Mouse (Mus musculus): ENCODE measurements around the gene Nccrp1. TPM values are rescaled to one million over a fixed set of nuclear protein-coding genes. Genes with fewer than 3 reads are reported as not detected.
A peak's percentile ranks its signal among the peaks of the same experiment; 100 is the strongest.

Gene Nccrp1
- polyA plus RNA-seq, 1 experiment from 2014 or later: not detected

DNA sequence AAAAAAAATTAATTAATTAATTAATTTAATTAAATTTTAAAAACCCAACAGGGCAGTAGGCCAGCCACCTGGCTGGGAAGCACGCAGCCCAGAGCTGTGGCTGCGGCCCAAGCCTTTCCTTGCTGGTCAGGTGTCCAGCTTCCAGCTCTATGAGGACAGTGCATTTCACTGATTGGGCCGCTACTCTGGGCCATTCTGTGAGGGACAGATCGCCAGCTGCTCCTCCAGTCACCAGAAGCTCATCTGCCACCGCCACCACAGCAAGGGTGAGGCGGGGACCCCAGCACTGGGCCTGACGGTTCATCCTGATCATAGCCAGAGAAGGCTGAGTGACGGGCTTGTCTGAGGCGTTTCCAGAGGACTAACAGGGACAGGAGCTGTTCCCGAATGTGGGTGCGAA is 14.9 kb upstream of the Nccrp1 start:
- Histone ChIP-seq H3K36me3 (ENCODE audit: control insufficient read depth, insufficient read depth) (peaks cover 42% of the 10 kb centered on the region), H3K27ac (ENCODE audit: low read length) (no peak overlapping the region), H3K9me3 (replicated peaks; ENCODE audit: control insufficient read depth, low read length) (no peaks in the 10 kb centered on the region), H3K4me2 (ENCODE audit: low read depth, low read length) (no peak overlapping the region), H3K27me3 (ENCODE audit: control insufficient read depth, insufficient read depth, low read depth, low read length) (no peaks in the 10 kb centered on the region), H3K4me3 (ENCODE audit: low read depth, low read length) (no peak overlapping the region), H3K4me1 (ENCODE audit: control insufficient read depth, low read depth, low read length) (peaks cover 4% of the 10 kb centered on the region; the same call in 1 of the 2 replicates), H3K9ac (ENCODE audit: low read depth, low read length) (no peak overlapping the region)
- no peak for ATAC-seq (ENCODE audit: low read depth)
- 87% methylated on average over 11 of the region's 11 CpGs for WGBS (ENCODE audit: insufficient replicate concordance)

DNA sequence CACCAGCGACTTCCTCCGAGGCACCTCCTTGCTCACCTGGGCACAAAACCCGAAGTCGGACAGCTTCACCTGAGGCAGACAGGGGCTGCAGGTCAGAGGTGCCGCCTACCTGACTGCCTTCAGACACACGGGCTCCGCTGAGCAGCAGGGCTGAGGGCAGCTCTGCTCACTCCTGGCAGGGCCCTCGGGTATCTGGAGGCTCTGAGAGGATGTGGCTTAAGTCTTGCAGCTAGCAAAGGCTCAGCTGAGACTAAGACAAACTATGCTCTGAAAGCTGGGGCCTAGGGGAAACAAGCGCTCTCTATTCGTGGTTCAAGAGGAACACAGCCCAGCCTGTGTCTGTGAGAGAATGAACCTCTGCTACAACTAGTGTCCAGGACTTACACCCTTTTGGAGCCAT is 13.8 kb upstream of the Nccrp1 start:
- H3K36me3 ChIP-seq (ENCODE audit: control insufficient read depth, insufficient read depth): peaks cover 33% of the 10 kb centered on the region
- H3K4me1 ChIP-seq (ENCODE audit: control insufficient read depth, low read depth, low read length): peaks cover 4% of the 10 kb centered on the region; the same call in 1 of the 2 replicates
- H3K9me3 ChIP-seq (replicated peaks; ENCODE audit: control insufficient read depth, low read length): no peaks in the 10 kb centered on the region
- no peak overlapping the region for H3K4me2 ChIP-seq (ENCODE audit: low read depth, low read length)
- H3K4me3 ChIP-seq (ENCODE audit: low read depth, low read length): no peak overlapping the region
- H3K9ac ChIP-seq (ENCODE audit: low read depth, low read length): no peak overlapping the region
- no peaks in the 10 kb centered on the region for H3K27me3 ChIP-seq (ENCODE audit: control insufficient read depth, insufficient read depth, low read depth, low read length)
- 78% methylated on average over 10 of the region's 10 CpGs for WGBS (ENCODE audit: insufficient replicate concordance)
- H3K27ac ChIP-seq (ENCODE audit: low read length): no peak overlapping the region
- no peak for ATAC-seq (ENCODE audit: low read depth)

DNA sequence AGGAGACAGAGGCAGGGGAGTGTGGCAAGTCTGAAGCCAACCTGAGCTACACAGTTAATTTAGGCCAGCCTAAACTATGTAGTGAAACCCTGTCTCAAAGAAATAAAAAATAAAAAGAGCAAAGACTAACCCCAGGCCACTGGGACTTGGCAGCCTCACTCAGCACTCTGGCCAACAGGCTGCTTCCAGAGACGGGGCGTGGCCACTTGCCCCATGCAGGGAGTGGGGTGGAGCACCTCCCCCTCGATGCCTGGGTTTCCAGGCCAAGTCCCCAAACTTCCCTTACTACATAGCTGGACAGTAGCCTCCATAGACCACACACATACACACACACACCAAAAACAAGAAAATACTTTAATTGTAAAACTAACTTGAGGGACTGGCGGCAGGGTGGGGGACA is 11.4 kb upstream of the Nccrp1 start:
- no peak for ATAC-seq (ENCODE audit: low read depth)
- Histone ChIP-seq H3K9me3 (replicated peaks; ENCODE audit: control insufficient read depth, low read length) (no peaks in the 10 kb centered on the region), H3K4me1 (ENCODE audit: control insufficient read depth, low read depth, low read length) (peaks cover 4% of the 10 kb centered on the region; the same call in 1 of the 2 replicates), H3K27ac (ENCODE audit: low read length) (no peak overlapping the region), H3K9ac (ENCODE audit: low read depth, low read length) (no peak overlapping the region), H3K36me3 (ENCODE audit: control insufficient read depth, insufficient read depth) (peaks cover 15% of the 10 kb centered on the region), H3K4me3 (ENCODE audit: low read depth, low read length) (no peak overlapping the region), H3K4me2 (ENCODE audit: low read depth, low read length) (no peak overlapping the region), H3K27me3 (ENCODE audit: control insufficient read depth, insufficient read depth, low read depth, low read length) (no peaks in the 10 kb centered on the region)
- WGBS (ENCODE audit: insufficient replicate concordance): 50% methylated on average over 4 of the region's 4 CpGs

DNA sequence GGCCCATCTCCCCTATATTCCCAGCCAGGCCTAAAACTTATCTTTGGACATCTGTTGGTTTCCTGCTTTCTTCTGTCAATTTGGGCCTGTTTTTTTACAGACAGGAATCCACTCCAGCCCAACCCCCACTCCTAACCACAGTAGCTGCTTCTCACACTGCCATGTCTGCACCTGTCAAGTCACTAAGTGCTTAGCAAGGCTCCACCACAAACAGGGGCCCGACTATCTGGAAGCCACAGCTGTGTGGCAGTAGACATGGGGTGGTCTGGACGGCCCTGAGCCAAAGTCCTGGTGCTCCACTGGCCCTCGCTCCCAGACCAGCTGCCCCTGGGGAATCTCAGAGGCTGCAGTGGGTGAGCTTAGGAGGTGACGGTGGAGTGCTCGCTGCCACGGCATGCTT is 10.7 kb upstream of the Nccrp1 start:
- Histone ChIP-seq H3K9ac (ENCODE audit: low read depth, low read length) (no peak overlapping the region), H3K27ac (ENCODE audit: low read length) (no peak overlapping the region), H3K4me1 (ENCODE audit: control insufficient read depth, low read depth, low read length) (peaks cover 4% of the 10 kb centered on the region; the same call in 1 of the 2 replicates), H3K27me3 (ENCODE audit: control insufficient read depth, insufficient read depth, low read depth, low read length) (no peaks in the 10 kb centered on the region), H3K4me3 (ENCODE audit: low read depth, low read length) (no peak overlapping the region), H3K9me3 (replicated peaks; ENCODE audit: control insufficient read depth, low read length) (no peaks in the 10 kb centered on the region), H3K4me2 (ENCODE audit: low read depth, low read length) (no peak overlapping the region), H3K36me3 (ENCODE audit: control insufficient read depth, insufficient read depth) (peaks cover 12% of the 10 kb centered on the region)
- 16% methylated on average over 6 of the region's 6 CpGs for WGBS (ENCODE audit: insufficient replicate concordance)
- no peak for ATAC-seq (ENCODE audit: low read depth)

DNA sequence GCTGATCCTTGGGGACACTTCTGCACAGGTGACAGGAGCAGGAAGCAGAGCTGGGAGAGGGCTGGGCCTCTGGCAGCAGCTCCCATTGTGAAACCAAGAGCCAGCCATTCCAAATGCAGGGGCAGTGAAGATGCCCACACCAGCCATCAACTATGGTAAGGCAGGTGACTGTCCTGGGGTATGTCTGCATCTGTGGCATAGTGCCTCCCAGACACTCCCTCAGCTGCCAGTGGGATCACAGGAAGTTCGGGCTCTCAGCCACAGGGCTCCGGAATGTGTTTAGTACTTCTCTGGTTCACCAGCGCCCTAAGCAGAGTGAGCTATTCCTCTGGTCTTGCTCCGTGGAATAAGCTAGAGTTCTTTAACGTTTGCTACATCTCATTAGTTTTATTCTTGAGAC is 10.0 kb upstream of the Nccrp1 start:
- WGBS (ENCODE audit: insufficient replicate concordance): 58% methylated on average over 5 of the region's 5 CpGs
- ATAC-seq (ENCODE audit: low read depth): no peak
- Histone ChIP-seq H3K4me1 (ENCODE audit: control insufficient read depth, low read depth, low read length) (peaks cover 4% of the 10 kb centered on the region; the same call in 1 of the 2 replicates), H3K9ac (ENCODE audit: low read depth, low read length) (no peak overlapping the region), H3K36me3 (ENCODE audit: control insufficient read depth, insufficient read depth) (peaks cover 12% of the 10 kb centered on the region), H3K9me3 (replicated peaks; ENCODE audit: control insufficient read depth, low read length) (no peaks in the 10 kb centered on the region), H3K27ac (ENCODE audit: low read length) (no peak overlapping the region), H3K4me2 (ENCODE audit: low read depth, low read length) (no peak overlapping the region), H3K27me3 (ENCODE audit: control insufficient read depth, insufficient read depth, low read depth, low read length) (no peaks in the 10 kb centered on the region), H3K4me3 (ENCODE audit: low read depth, low read length) (no peak overlapping the region)

DNA sequence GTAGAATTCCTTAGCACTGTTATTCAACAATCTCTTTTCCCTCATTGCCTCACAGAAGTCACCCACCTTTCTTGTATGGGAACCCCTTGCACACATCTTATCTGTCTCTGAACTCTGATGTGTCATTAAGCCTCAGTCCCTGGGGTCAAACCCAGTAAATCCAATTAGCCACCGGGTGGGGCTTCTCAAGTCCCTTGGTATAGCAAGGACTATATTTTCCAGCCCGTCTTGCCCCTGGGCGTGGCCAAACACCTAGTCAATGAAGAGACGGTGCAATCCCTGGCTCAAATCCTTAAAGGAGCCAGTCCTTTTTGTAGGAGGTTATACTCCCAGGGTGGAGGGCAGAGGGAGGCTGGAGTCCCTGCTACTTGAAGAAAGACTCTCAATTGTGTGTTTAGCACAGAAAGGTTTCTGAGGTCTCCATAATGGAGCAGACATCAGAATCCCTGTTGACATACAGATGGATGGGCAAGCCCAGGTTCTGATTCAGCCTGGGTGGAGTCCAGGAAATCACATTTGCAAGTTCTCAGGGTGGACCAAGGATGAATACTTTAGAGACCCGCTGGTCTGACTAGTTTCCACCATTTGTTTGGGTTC is 9.0 kb upstream of the Nccrp1 start:
- peaks cover 4% of the 10 kb centered on the region; the same call in 1 of the 2 replicates for H3K4me1 ChIP-seq (ENCODE audit: control insufficient read depth, low read depth, low read length)
- no peaks in the 10 kb centered on the region for H3K27me3 ChIP-seq (ENCODE audit: control insufficient read depth, insufficient read depth, low read depth, low read length)
- no peaks in the 10 kb centered on the region for H3K9me3 ChIP-seq (replicated peaks; ENCODE audit: control insufficient read depth, low read length)
- peaks cover 9% of the 10 kb centered on the region for H3K36me3 ChIP-seq (ENCODE audit: control insufficient read depth, insufficient read depth)
- no peak overlapping the region for H3K4me3 ChIP-seq (ENCODE audit: low read depth, low read length)
- no peak for ATAC-seq (ENCODE audit: low read depth)
- H3K4me2 ChIP-seq (ENCODE audit: low read depth, low read length): no peak overlapping the region
- H3K9ac ChIP-seq (ENCODE audit: low read depth, low read length): no peak overlapping the region
- no peak overlapping the region for H3K27ac ChIP-seq (ENCODE audit: low read length)
- WGBS (ENCODE audit: insufficient replicate concordance): 22% methylated on average over 5 of the region's 5 CpGs

DNA sequence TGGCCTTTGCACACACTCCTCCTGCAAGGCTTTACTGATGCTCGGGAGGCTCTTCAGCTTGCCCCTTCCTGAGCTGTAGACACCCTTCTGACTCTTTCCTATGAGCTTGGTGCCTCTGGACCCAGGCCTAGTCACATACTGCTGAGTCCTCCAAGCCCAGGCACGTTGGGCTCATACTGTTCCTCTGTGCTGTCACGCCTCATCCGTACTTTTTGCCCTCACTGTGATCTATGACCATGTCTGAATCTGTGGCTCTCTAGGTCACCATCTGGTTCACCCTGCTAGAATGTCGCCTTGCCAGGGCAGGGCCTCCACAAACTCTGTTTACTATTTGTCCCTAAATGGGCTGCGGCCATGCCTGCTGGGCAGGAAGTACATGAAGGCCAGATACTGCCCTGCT is 6.0 kb upstream of the Nccrp1 start:
- H3K4me1 ChIP-seq (ENCODE audit: control insufficient read depth, low read depth, low read length): peaks cover 4% of the 10 kb centered on the region; the same call in 1 of the 2 replicates
- no peak for ATAC-seq (ENCODE audit: low read depth)
- no peak overlapping the region for H3K27ac ChIP-seq (ENCODE audit: low read length)
- H3K9ac ChIP-seq (ENCODE audit: low read depth, low read length): no peak overlapping the region
- H3K27me3 ChIP-seq (ENCODE audit: control insufficient read depth, insufficient read depth, low read depth, low read length): no peaks in the 10 kb centered on the region
- no peak overlapping the region for H3K4me3 ChIP-seq (ENCODE audit: low read depth, low read length)
- no peak overlapping the region for H3K4me2 ChIP-seq (ENCODE audit: low read depth, low read length)
- WGBS (ENCODE audit: insufficient replicate concordance): 69% methylated on average over 6 of the region's 6 CpGs
- no peaks in the 10 kb centered on the region for H3K36me3 ChIP-seq (ENCODE audit: control insufficient read depth, insufficient read depth)
- H3K9me3 ChIP-seq (replicated peaks; ENCODE audit: control insufficient read depth, low read length): no peaks in the 10 kb centered on the region

DNA sequence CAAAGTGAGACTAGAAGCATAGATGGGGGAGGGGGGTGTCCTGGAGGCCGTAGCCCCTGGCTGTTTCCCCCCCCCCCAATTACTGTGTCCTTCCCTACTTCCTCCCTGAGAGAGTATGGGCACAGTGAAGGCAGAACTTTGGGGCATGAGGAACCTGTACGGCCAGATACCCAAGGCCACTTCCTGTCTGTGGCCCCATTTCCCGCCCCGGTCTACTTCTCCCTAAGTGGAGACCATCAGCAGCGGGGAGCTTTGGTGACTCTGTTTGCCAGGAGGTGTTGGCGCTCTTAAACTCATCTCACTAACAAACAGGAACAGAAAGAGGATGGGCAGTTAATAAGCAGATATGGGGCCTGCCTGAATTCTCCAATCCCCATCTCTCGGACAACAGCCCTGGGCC is 574 bp upstream of the Nccrp1 start:
- H3K4me2 ChIP-seq (ENCODE audit: low read depth, low read length): 0 out of 2 replicates have a peak overlapping the region, but pooled peaks have one; percentile 5
- WGBS (ENCODE audit: insufficient replicate concordance): 18% methylated on average over 7 of the region's 7 CpGs

DNA sequence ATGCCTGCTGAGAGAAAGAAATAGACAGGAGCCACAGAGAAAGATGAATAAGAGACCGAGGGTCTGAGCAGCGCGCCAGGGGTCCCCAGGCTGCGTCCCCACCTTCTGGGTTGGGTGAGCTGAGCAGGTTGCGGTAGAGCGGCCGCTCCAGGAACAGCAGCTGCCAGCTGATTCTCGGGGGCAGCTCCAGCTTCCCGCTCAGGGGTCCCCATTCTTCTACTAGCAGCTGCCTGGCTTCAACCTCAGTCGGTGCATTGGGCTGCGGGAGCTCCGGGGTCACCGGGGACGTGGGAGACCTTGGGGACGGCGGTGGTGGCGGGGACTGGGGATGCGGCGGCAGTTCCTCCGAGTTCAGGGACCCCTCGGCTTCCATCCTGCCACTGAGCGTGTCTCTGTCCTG is 405 bp downstream of the Nccrp1 start:
- Histone ChIP-seq H3K27ac (ENCODE audit: low read length) (no peak overlapping the region), H3K27me3 (ENCODE audit: control insufficient read depth, insufficient read depth, low read depth, low read length) (peaks cover 36% of the 10 kb centered on the region), H3K4me3 (ENCODE audit: low read depth, low read length) (0 out of 2 replicates have a peak overlapping the region, but pooled peaks have one; percentile 3), H3K9ac (ENCODE audit: low read depth, low read length) (no peak overlapping the region), H3K4me1 (ENCODE audit: control insufficient read depth, low read depth, low read length) (no peaks in the 10 kb centered on the region), H3K4me2 (ENCODE audit: low read depth, low read length) (peak overlapping the region; percentile 11; the same call in 1 of the 2 replicates), H3K9me3 (replicated peaks; ENCODE audit: control insufficient read depth, low read length) (no peaks in the 10 kb centered on the region), H3K36me3 (ENCODE audit: control insufficient read depth, insufficient read depth) (no peaks in the 10 kb centered on the region)
- no peak for ATAC-seq (ENCODE audit: low read depth)
- 2% methylated on average over 22 of the region's 22 CpGs for WGBS (ENCODE audit: insufficient replicate concordance)

More for the DNA sequence above, 574 bp upstream of the Nccrp1 start:
- no peaks in the 10 kb centered on the region for H3K36me3 ChIP-seq (ENCODE audit: control insufficient read depth, insufficient read depth)
- no peak for ATAC-seq (ENCODE audit: low read depth)
- H3K9me3 ChIP-seq (replicated peaks; ENCODE audit: control insufficient read depth, low read length): no peaks in the 10 kb centered on the region
- peaks cover 36% of the 10 kb centered on the region for H3K27me3 ChIP-seq (ENCODE audit: control insufficient read depth, insufficient read depth, low read depth, low read length)
- no peak overlapping the region for H3K9ac ChIP-seq (ENCODE audit: low read depth, low read length)
- H3K4me3 ChIP-seq (ENCODE audit: low read depth, low read length): no peak overlapping the region
- H3K4me1 ChIP-seq (ENCODE audit: control insufficient read depth, low read depth, low read length): no peaks in the 10 kb centered on the region
- H3K27ac ChIP-seq (ENCODE audit: low read length): no peak overlapping the region

Data from liver, embryonic 16.5 days (tissue).